Mouse (Mus musculus) gastrocnemius, adult 2 months (tissue): Measurements from ENCODE around the gene Tmem168. TPM values are rescaled to one million over a fixed set of nuclear protein-coding genes. Genes with fewer than 3 reads are reported as not detected.

Experiments used
- DNase-seq: peaks from one replicate; pipeline ENCODE4 v3.0.0; 2022
- H3K27ac ChIP-seq: fragments of 200-600 bp; 2 replicates; pipeline ENCODE4 v1.8.1; 2022; ENCODE audit warnings: mild to moderate bottlenecking
- H3K4me3 ChIP-seq: fragments of 200-600 bp; 2 replicates; pipeline ENCODE4 v1.8.1; 2022; ENCODE audit warnings: mild to moderate bottlenecking, moderate library complexity
- CTCF ChIP-seq: fragments of 200-600 bp; IDR thresholded peaks from 2 replicates; pipeline ENCODE4 v1.8.1; 2022; ENCODE audit warnings: antibody characterized with exemption, mild to moderate bottlenecking, moderate library complexity
- intact Hi-C: fragments of 180-260 bp; cut with DNase I; formaldehyde crosslinking; loops from one replicate; pipeline ENCODE4 v1.15.1; 2025
- total RNA-seq, 2 experiments: library from RNA; stranded (reverse); gene quantifications; 2 replicates each; pipeline ENCODE4 v1.2.3; 2021

Gene Tmem168
- total RNA-seq, 2 experiments from 2014 or later, result 8.2 to 10.7 TPM

DNA sequence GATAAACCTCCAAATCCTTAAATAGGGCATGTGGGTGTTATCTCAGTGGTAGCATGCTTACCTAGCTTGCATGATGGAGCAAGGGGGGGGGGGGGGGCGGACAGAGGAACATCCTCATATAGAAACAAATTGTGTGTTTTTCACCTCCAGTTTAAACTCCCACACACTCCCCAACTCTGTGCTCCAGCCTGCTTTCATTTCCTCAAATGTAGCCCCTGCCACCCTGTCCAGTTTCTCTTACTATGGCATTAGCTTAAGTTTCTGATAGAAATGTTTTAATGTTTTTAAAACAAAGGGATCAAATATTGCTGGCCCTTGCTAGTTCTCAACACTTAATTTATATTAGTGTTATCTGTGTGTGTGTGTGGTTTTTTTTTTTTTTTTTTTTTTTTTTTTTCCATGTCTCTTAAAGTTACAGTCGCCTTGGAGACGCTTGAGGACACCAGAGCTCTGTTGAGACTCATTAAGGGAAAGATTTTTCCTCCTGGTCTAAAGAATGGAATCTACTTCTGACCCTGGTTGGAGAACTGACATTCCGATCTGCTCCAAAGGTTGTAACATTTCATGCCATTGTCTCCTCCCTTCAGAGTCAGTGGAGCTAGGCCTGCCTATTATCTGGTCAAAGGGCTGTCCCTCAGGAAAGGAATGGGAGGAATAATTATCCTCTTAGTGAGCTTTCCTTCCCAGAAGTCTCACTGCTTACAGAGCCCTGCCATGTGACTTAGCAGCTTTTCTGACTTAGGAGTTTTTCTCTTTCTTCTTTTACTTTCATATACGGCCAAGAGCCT is 1.6 kb upstream of the Tmem168 start:
- intact Hi-C loops, result loop anchor here (10.0 kb wide), 1 partner anchor 265 kb away; the partner anchor contains the start of gene 2610001J05Rik
- DNase-seq, result no peak
- Histone ChIP-seq H3K4me3 (no peak overlapping the region), H3K27ac (no peak overlapping the region)
- TF ChIP-seq CTCF, result no peak

GRCm38 (mm10) chr6:13606921-13607620 is 829 bp downstream of the Tmem168 start:
- no peak for DNase-seq
- intact Hi-C loops, result loop anchor here (2.0 to 10.0 kb wide), 2 partner anchors 70 to 268 kb away; partner anchors contain the start of genes 2610001J05Rik and Bmt2
- H3K4me3 ChIP-seq, result peak overlapping the region; percentile 100
- peak overlapping the region; percentile 96 for H3K27ac ChIP-seq
- TF ChIP-seq CTCF, result no peak

- DNase-seq, result no peak
- intact Hi-C loops, result loop anchor here (2.0 to 10.0 kb wide), 2 partner anchors 70 to 268 kb away; partner anchors contain the start of genes 2610001J05Rik and Bmt2
- TF ChIP-seq CTCF, result no peak
- Histone ChIP-seq H3K27ac (no peak overlapping the region), H3K4me3 (peak overlapping the region; percentile 100)
These were observed 1.5 kb downstream of the Tmem168 start for GRCm38 (mm10) chr6:13606394-13606793.

DNA sequence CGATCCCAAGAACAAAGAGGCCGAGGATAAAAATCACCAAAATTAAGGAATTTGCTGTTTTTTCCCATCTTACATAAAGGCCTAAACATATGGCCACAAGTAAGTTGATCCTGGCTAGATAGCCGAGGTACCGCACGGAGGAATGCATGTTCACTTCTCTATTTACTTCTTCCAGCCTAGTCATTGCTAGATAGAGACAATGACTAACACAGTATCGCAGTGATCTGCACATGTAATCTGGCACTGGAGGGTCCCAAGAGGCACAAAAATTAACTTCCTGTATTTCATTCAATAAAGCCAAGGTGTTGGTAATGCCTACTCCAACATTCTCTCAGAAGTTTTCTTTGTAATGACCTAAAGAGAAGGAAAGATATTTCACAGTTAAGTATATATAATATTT is 4.8 kb downstream of the Tmem168 start:
- no peak overlapping the region for H3K4me3 ChIP-seq
- TF ChIP-seq CTCF, result no peak
- DNase-seq, result no peak
- intact Hi-C loops, result loop anchor here (10.0 kb wide), 1 partner anchor 272 kb away; the partner anchor contains the start of gene 2610001J05Rik
- no peak overlapping the region for H3K27ac ChIP-seq

- Histone ChIP-seq H3K27ac (peak overlapping the region; percentile 16; the same call in 1 of the 2 replicates), H3K4me3 (peak overlapping the region; percentile 41)
- DNase-seq, result peak; percentile 40
- intact Hi-C loops, result loop anchor here (10.0 kb wide), 1 partner anchor 273 kb away; the partner anchor contains the start of gene 2610001J05Rik
- no peak for TF ChIP-seq CTCF
These were observed 6.3 kb downstream of the Tmem168 start for GRCm38 (mm10) chr6:13601587-13601986.

DNA sequence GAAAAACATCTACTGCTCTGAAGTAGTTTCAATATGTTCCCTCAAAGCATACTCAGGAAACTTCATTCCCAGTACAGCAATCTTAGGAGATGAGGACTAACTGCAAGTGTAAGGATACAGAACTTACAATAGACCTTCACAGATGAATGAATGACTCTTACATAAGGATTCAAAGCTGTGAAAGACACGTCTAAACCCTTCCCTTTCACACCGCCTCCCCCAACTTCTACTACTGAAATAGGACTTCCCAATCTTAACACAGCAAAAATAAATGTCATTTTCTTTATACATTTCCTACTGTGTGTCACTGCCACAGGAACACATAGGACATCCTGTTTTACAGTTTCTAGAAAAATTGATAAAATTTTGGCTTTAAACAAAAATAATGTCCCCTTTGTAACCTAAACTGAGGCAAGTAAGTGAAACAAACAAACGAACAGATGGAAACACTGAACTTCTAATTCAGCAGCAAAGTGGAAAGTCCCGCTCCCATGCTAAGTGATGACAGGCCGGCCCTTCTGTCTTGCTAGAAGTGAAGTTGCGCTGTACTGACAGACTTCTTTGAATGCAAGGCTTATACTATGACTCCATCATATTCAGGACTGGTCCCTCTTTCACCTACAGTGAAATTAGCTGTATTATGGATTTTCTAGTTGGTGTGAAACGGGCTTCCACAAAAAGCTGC is 9.5 kb downstream of the Tmem168 start:
- intact Hi-C loops, result no loop called here
- TF ChIP-seq CTCF, result no peak
- Histone ChIP-seq H3K27ac (no peak overlapping the region), H3K4me3 (no peak overlapping the region)
- DNase-seq, result no peak

DNA sequence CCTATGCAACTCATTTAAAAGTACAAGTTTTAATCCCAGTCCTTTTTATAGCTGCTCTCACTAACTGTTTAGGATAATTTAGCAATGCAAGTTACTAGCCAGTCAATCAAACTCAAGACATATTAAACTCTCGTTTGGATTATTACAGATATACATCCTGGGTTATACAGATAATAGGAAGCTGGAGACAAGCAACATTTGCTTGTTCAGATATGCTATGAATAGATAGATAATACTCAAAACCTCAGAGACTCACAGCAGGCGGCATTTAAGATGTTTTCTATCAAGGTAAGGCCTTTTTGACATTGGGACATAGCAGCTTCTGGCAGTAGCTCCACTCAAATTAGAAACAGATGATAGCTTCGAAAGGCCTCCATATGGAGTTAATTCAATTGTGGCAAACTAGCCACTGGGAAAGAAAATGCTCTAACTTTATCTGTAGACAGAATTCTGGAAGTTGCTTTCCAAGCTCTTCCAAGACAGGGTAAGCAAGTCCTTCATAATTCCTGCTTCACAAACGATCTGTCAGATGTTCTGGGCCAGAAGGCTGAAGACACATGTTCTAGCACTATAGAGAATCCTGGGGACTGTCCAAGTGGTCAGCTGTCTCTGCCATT is 15.1 kb downstream of the Tmem168 start:
- no peak for TF ChIP-seq CTCF
- intact Hi-C loops, result no loop called here
- DNase-seq, result no peak
- Histone ChIP-seq H3K4me3 (no peak overlapping the region), H3K27ac (no peak overlapping the region)

- no peak overlapping the region for H3K27ac ChIP-seq
- TF ChIP-seq CTCF, result no peak
- no peak overlapping the region for H3K4me3 ChIP-seq
- DNase-seq, result no peak
- intact Hi-C loops, result no loop called here
These were observed 21.3 kb downstream of the Tmem168 start for GRCm38 (mm10) chr6:13586560-13586959.

DNA sequence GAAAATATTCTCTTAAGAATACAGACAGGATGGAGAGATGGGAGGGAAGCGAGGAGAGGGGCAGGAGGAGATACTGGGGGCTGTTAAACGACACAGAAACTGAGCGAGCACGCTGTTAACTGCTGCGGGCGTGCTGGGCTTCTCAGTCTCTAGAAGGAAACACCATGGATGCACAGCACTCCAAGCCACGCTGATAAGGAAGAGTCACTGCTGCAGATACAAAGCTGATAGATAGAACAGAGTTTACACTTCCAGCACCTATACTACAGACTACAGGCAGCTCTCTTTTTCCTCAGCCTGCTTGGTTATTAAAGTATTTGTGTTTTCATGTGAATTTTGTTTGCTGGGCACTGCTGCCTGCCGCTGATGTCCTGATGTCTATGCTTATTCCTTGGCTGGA is 21.7 kb downstream of the Tmem168 start:
- H3K4me3 ChIP-seq, result no peak overlapping the region
- no peak overlapping the region for H3K27ac ChIP-seq
- intact Hi-C loops, result no loop called here
- TF ChIP-seq CTCF, result no peak
- no peak for DNase-seq

- no peak for DNase-seq
- no peak for TF ChIP-seq CTCF
- intact Hi-C loops, result no loop called here
- Histone ChIP-seq H3K4me3 (no peak overlapping the region), H3K27ac (no peak overlapping the region)
These were observed 23.1 kb downstream of the Tmem168 start for GRCm38 (mm10) chr6:13584788-13585187.

GRCm38 (mm10) chr6:13582075-13582474 is 25.8 kb downstream of the Tmem168 start:
- no peak overlapping the region for H3K27ac ChIP-seq
- intact Hi-C loops, result no loop called here

DNA sequence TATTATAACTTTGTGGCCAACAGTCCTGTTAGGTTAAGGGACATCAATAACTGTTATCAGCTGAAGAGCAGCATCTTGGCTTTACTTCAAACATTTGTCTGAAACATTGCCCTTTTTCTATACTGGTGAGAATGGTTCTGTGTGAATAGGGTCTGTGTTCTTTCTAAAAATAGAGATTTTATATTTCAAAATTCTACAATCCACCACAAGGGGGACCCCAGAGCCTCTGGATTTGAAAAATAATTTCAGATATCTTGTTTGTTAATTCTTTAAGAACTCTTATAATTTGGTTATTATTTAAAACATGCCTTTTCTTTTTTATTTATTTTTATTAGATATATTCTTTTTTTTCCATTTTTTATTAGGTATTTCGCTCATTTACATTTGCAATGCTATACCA is 42.2 kb downstream of the Tmem168 start:
- Histone ChIP-seq H3K27ac (no peak overlapping the region), H3K4me3 (no peak overlapping the region)
- TF ChIP-seq CTCF, result peak; percentile 66
- no peak for DNase-seq
- intact Hi-C loops, result no loop called here

More at GRCm38 (mm10) chr6:13582075-13582474, 25.8 kb downstream of the Tmem168 start:
- no peak for DNase-seq
- TF ChIP-seq CTCF, result no peak
- no peak overlapping the region for H3K4me3 ChIP-seq
